Comparison of ENCODE assay signal across 8 mouse cellular contexts in genomic region chr11:84823484-84823897, GRCm38 (mm10). TPM values are rescaled to one million over a fixed set of nuclear protein-coding genes. Genes with fewer than 3 reads are reported as not detected.
DNase-seq lines count a peak whose midpoint lies in the region; ATAC-seq lines count a peak whose summit lies in the region.

No protein-coding gene starts in this region.

- peak; percentile 82 for ATAC-seq in liver, embryonic 11.5 days (replicated peaks; ENCODE audit: low FRiP score)

- peaks cover 16% of the 10 kb centered on the region for H3K36me3 ChIP-seq in liver, embryonic 11.5 days (ENCODE audit: control insufficient read depth, insufficient read depth, low read length)

- H3K4me3 ChIP-seq in liver, embryonic 11.5 days (ENCODE audit: low read depth, low read length), result peak overlapping the region; percentile 67

- no peaks in the 10 kb centered on the region for H3K27me3 ChIP-seq in liver, embryonic 11.5 days (replicated peaks; ENCODE audit: control insufficient read depth, insufficient read depth, low read length)

- WGBS in liver, embryonic 11.5 days, result 22% methylated on average over 10 of the region's 10 CpGs

- H3K9ac ChIP-seq in liver, embryonic 11.5 days (ENCODE audit: low read depth, low read length), result peak overlapping the region; percentile 69

- no peaks in the 10 kb centered on the region for H3K9me3 ChIP-seq in liver, embryonic 11.5 days (ENCODE audit: control insufficient read depth, low read length)

- peak overlapping the region; percentile 88 for H3K4me2 ChIP-seq in liver, embryonic 11.5 days

- peak; percentile 34 to 65 for DNase-seq in adrenal gland, adult (ENCODE audit: inconsistent age in 2 of 2, low spot score in 1 of 2)
- DNase-seq in adrenal gland, postnatal 4 days (ENCODE audit: low spot score in 2 of 2), result no peak
- peak; percentile 22 for DNase-seq in ovary, postnatal 36 days (ENCODE audit: low spot score)
- DNase-seq in ovary, postnatal 10 days (ENCODE audit: low spot score), result no peak
- peak; percentile 63 for DNase-seq in liver, embryonic 11.5 days (ENCODE audit: low spot score)
- DNase-seq in testis, postnatal 14 days (ENCODE audit: low spot score), result peak; percentile 46
- DNase-seq in thymus, postnatal 36 days, result no peak
- DNase-seq in embryo, embryonic 11 days, result no peak

- peak overlapping the region; percentile 95 for H3K27ac ChIP-seq in liver, embryonic 11.5 days (ENCODE audit: low read depth, low read length)

- H3K4me1 ChIP-seq in liver, embryonic 11.5 days (replicated peaks; ENCODE audit: control insufficient read depth, insufficient read depth, low read length), result peaks cover 55% of the 10 kb centered on the region

RNA-seq across cellular contexts. Expression of gene Mrm1, which starts 4.2 kb away (rescaled TPM):
- total RNA-seq in adrenal gland, postnatal 4 days (2021), result 10 to 100 TPM; 24.5 to 26.0 TPM
- 19.4 and 20.5 TPM in 2 replicates for polyA plus RNA-seq in liver, embryonic 11.5 days (2014; fragmentation: Nextera tagmentation; extraction: Ambion mirVana)

RNA-seq across cellular contexts. Expression of gene Dhrs11, which starts 5.3 kb away (rescaled TPM):
- total RNA-seq in adrenal gland, postnatal 4 days (2021), result 10 to 100 TPM; 35.4 to 39.2 TPM
- 115 and 119 TPM in 2 replicates for polyA plus RNA-seq in liver, embryonic 11.5 days (2014; fragmentation: Nextera tagmentation; extraction: Ambion mirVana)

RNA-seq across cellular contexts. Expression of gene Ggnbp2, which starts 47.1 kb away (rescaled TPM):
- 100 to 1,000 TPM in 1 of 2 experiments, 10 to 100 TPM in 1; 99.1 to 100 TPM for total RNA-seq in adrenal gland, postnatal 4 days (2021)
- 78.0 and 80.2 TPM in 2 replicates for polyA plus RNA-seq in liver, embryonic 11.5 days (2014; fragmentation: Nextera tagmentation; extraction: Ambion mirVana)

RNA-seq across cellular contexts. Expression of gene Myo19, which starts 56.5 kb away (rescaled TPM):
- 10 to 100 TPM; 18.1 to 20.2 TPM for total RNA-seq in adrenal gland, postnatal 4 days (2021)
- polyA plus RNA-seq in liver, embryonic 11.5 days (2014; fragmentation: Nextera tagmentation; extraction: Ambion mirVana), result 10.3 and 12.4 TPM in 2 replicates

RNA-seq across cellular contexts. Expression of gene Pigw, which starts 56.6 kb away (rescaled TPM):
- 1 to 10 TPM; 7.5 to 7.6 TPM for total RNA-seq in adrenal gland, postnatal 4 days (2021)
- polyA plus RNA-seq in liver, embryonic 11.5 days (2014; fragmentation: Nextera tagmentation; extraction: Ambion mirVana), result 4.4 and 5.0 TPM in 2 replicates

Comparison
In these comparisons a context has a peak if more than half of its experiments do, and no peak if none do; other contexts are left out.
1. DNase-seq: peak in adrenal gland, adult (2 of 2), ovary, postnatal 36 days (single experiment), liver, embryonic 11.5 days (single experiment) and testis, postnatal 14 days (single experiment); none in adrenal gland, postnatal 4 days (0 of 2), ovary, postnatal 10 days (single experiment), thymus, postnatal 36 days (0 of 2) and embryo, embryonic 11 days (single experiment).